Mouse (Mus musculus) frontal cortex, postnatal 25 days (tissue): Measurements from ENCODE around the gene 1810010H24Rik.
"Not testable (repeated sequence)": the region's sequence is repeated elsewhere in the genome, so short reads cannot be mapped to it uniquely, and the experiment has no call there.

ENCODE experiments used
- DNase-seq, 2 experiments: peaks; one replicate each; pipeline ENCODE4 v3.0.0; 2022; ENCODE audit warnings: low spot score in 2 of 2

Gene 1810010H24Rik

DNA sequence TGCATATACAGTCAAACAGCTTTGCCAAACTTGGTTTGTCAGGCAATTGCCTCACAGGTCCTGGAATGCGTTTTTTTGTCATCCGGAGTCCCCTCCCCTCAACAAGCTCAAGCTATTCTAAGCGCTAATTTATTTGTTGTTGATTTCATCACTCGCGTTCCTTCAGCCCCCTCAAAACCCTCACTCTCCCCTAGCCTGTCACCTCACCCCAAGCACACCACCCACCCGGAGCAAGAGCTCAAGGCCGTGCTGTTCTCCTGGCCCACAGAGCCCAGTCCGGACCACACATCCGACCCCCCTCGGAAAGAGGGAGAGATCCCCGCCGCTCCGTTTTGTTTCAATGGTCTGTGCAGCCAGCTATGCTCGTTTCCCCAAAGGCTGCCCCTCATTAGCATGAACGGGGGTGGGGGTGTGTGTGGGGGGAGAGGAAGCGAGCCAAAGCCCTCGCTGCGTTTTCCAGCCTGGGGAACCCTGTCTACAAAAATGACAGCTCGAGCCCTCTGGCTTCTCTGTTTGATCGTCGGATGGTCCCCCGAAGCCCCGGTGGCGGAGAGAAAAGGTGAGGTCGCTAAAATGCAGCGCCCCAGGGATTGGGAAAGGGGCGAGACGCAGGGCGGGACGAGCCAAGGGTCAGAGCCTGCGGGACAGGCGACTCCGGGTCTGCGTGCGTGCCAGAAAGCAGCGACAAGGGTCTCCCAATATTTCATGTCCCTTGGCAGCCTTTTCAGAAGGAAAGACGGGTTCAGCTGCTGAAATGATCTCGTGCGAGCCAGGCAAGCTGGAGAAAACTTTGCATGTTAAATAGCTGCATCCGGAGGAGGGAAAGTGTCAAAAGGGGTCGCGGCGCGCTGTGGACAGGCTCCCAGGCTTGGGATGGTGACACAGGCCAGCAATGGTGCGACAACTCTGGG is at the start of gene 1810010H24Rik:
TSS of gene 1810010H24Rik (plus strand) at position 271 of the 911 bp plus-strand sequence.
- no peak for DNase-seq

DNA sequence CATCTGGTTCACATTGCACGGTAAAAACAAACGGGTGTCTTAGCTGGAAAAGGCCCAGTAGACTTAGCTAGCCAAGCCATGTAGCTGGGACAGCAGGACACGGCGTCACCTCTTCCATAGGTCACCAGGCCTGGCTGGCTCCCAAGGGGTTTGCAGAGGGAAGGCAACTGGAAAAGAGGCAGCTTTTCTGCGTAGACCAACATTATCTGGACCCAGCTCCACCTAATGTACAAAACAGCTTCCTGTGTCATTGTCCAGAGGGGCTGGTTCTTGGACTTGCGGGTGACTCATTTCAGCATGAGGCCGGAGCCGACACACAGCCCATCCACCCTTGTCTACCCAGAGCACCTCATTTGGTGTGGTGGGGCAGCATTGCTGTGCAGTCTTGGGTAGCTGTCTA is 49.3 kb upstream of the 1810010H24Rik start:
- no peak for DNase-seq

DNA sequence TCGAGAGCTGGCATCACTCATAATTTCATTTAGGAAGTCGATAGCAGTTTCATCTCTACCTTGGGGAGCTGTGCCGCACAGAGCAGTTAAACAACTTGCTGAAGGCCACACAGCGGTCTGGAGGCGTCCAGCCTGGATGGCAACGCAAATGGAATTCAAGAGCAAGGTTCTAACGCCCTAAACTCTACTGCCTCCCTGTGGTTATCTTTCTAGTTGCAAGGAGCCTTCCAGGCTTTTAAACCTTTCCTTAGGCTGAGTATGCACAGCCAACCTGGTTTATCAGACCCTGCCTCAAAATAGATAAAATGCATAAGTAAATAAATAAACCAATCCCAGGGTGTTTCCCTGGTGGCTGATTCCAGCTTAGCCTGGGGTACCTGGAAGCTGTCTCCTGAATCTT is 45.0 kb upstream of the 1810010H24Rik start:
- peak in 1 of 2 experiments; percentile 54 for DNase-seq

DNA sequence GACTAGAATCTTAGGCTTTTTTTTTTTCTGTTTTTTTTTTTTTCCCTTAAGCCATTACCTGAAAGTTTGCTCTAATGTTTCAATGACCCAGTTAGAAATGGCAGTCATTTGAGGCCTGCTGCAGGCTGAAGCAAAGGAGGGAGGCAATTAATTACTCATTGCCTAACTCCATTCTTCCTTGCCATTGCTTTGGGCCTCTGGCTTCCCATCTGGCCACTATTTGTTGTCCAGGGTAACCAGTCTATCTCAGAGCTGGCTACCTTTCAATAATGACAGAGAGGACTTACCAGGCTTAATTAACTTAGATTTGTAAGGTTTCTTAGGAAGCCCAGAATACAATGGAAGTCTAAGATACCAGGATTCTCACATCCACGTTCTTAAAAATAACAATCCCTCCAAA is 43.7 kb upstream of the 1810010H24Rik start:
- DNase-seq, result no peak

DNA sequence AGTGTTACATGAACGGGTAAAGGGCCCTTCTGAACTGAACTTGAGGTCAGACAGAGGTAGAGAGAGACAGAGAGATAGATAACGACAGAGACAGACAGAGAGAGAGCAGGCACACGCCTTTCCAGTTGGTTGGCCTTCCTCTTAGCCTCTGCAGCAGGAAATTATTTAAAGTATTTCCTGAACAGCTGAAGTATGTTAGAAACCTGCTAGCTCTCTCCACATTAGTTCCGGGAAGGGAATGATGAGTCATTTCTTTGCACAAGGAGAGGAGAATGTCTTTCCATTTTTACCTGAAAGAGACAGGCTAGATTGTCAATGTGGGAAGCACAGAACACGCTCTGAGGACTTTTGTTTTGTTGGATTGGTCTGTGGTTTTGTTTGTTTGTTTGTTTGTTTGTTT is 43.1 kb upstream of the 1810010H24Rik start:
- no peak for DNase-seq

DNA sequence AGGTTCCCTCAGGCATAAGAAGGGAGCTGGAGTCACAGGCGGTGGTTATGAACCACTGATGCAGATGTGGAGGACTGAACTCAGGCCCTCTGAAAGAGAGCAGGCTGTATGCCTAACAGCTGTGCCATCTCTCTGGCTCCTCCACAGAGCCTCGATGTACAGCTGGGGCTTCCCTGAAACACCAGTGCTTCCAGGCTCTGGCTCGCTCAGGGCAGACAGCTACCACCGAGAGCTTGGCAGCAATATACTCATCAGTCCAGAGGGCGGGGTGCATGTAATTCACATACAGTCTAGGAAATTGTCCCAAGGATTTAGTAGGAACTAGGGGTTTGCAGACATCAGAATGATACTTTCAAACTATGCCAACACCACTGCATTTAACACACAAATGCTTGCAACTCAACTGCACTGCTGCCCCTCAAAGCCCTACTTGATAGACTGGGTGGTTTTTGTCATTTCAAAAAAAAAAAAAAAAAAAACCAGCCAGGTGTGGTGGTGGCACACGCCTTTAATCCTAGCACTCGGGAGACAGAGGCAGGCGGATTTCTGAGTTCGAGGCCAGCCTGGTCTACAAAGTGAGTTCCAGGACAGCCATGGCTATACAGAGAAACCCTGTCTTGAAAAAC is 39.4 kb upstream of the 1810010H24Rik start:
- DNase-seq, result not testable (repeated sequence)

DNA sequence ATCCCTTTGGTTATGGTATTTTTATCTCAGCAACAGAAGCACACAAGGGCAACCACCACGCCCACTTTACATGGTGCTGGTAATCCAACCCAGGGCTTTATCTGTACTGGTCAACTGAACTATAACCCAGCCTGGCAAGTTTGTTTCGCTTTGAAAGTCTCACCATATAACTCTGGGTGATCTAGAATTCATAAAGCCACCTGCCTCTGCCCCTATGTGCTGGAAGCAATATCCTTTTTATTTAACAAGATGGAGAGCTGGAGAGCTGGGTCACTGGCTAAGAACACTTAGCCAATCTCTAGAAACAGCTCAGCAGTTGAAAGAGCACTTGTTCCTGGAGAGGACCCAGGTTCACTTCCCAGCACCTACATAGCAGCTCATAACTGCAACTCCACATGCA is 38.1 kb upstream of the 1810010H24Rik start:
- no peak for DNase-seq

DNA sequence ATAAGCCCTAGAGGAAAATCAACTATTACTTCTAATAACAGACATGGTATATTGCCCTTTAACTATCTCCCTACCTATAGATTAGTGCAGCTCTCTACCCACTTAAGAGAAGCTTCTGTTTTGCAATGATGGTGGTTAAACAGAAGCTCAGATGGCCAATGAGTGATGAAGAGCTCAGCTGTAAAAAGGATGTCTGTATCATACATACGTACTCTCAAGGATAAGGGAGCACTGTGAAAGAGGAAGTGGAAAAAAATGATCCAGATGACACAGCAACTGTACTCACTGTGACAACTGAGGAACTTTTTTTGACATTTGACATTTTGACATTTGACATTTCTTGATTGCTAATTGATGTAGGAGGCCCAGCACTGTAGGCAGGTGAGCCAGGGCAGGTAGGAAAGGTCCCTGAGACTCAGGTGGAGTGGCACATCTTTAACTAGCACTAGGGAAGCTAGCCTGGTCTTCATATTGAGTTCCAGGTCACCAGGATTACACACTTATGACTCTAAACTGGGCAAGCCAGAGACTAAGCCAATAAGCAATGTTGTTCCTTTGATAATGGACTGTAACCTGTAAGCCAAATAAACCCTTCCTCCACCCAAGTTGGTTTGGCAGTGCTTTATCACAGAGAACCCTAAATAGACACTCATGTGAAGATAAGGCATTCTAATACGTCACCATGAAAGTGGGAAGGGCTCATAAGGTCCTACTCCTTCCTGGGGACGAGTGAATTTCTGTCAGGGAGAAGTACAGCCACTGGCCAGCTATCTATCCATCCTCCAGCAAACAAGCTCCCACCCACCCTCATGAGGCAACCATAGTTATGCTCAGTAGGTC is 31.0 kb upstream of the 1810010H24Rik start:
- no peak for DNase-seq

DNA sequence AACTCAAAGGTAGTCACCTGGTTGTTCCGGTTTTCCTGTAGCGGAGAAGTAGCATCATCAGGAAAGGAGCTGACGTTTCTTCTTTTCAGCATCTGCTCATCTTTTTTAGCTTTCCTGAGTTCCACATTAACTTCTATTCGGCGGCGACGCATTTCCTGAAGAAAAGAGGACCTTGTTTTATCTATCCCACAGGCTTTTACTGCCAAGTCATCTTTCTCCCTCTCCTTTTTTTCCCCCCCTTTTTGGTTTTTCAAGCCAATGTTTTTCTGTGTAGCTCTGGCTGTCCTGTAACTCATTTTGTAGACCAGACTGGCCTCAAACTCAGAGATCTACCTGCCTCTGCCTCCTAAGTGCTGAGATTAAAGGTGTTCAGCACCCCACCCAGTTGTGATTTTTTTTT is 29.0 kb upstream of the 1810010H24Rik start:
- not testable (repeated sequence) for DNase-seq

DNA sequence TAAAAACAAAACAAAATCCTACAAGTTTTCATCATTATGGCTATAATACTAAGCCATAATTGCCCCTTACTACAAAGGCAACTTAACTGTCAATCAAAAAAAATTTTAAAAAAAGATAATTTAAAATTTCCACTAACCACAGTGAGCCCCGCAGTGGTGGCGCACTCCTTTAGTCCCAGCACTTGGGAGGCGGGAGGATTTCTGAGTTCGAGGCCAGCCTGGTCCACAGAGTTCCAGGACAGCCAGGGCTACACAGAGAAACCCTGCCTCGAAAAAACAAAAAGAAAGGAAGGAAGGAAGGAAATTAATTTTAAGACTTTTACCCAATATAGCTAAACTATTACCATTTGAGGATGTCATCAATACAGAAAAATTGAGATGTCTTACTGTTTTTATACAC is 27.5 kb upstream of the 1810010H24Rik start:
- no peak for DNase-seq

DNA sequence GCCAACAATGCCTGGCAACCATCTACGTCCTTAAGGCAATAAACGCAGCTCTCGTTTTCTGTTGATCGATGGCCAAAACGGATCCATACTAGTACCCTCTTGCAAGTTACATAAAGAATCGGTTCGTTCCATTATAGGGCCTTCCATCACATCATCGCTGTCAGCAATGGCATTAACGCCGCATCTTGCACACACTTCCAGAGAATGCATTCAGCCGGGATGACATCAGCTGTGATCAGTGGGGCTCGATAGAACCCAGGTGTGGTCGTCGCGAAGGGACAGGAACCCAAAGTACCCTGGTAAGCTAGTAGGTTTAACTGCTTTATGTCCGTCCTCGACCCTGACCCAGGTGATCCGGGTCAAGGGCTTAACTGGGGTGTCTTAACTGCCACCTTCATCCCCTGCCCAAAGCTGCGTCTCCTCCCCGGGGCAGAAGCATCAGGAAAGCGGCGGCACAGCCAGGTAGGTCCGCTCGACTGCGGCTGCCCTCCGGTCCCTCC is 26.8 kb upstream of the 1810010H24Rik start:
- peak; percentile 17 to 22 for DNase-seq

DNA sequence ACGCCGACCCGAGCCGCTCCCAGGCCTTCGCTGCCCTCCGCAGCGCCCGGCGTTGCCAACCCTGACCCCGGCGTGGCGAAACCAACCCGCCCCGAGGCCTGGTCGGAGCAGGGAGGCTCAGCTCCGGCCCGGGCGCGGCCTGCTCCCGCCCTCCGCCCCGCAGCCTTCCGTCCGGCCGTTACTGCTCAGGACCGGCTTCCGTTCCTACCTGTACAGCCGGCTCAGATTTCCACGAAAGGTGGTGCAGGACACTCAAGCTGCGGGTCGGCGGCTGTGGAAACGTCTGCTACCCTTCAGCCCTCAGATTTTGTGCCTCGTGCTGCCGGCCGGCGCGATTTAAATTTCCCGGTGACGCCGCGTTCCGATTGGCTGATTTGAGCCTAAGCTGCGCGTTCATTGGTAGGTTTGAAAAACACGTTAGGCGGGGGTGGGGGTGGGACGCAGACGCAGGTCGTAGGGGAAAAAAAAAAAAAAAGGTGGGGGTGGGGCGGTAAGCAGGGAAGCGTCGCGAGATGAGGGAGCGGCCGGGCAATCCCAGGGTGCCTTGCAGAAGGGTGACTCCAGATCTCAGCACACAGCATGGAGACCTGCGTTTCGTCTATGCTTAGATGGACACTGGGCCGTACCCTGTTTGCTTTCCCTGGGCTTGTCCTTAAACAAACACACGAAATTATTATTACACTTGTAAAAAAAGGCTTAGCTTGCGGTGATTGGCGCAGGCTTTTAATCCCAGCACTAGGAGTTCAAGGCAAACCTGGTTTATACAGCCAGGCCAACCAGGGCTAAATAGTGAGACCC is 26.1 kb upstream of the 1810010H24Rik start, which contains the start of gene Kpna2:
TSS of gene Kpna2 (minus strand) at position 391 of the 798 bp plus-strand sequence.
- DNase-seq, result peak; percentile 79 to 80

DNA sequence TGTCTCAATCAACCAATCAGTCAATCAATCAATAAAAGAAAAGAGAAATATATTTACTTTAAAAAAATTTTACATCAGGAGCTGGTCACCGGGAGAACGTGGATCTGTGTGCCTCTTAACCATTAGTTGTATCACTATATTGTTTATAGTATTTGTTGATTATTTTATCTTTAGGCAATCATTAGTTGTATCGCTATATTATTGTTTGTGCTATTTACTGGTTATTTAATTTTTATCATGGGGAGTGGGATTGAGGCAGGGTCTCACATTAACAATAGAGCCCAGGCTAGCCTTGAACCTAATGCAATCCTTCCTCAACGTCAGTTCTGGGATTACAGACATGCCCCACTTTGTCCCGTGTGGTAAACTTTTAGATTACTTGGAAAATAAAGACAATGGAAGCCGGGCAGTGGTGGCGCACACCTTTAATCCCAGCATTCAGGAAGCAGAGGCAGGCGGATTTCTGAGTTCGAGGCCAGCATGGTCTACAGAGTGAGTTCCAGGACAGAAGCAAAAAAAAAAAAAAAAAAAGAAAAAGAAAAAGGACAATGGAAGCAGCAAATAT is 25.4 kb upstream of the 1810010H24Rik start:
- DNase-seq, result no peak

DNA sequence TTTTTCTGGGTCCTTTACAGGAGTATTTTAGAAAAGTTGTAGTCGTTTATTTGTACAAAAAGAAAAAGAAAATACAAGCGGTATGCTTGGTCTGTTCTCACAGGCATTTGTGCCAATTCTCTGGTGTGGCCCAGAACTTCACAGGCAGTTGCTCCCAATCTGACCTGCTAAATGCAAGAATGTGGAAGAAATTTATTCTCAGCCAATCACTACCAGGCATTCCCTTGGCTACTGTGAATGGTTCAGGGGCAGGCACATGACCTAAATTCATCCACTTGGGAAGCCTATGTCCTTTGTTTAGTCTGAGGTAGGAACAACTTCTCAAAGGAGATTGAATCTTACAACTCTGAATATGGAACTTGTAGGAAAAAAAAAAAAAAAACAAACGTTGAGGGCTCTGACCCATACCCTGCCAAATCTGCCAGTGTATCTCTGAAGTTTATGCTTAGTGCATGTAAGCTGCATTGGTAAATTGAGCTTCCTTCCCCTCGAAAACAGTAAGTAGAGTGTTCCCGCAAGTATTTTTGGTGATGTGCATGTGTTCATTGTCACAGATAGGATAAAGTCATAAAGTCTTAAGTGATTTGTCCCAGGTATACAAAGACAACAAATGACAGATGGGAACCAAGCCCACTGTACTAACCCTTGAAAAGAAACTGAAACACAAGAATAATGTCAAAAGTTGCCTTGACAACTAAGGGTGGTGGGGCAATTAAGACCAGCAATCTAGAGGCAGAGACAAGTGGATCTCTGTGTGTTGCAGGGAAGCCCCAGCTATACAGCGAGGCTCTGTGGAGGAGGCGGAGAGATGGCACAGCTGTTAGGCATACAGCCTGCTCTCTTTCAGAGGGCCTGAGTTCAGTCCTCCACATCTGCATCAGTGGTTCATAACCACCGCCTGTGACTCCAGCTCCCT is 23.5 kb upstream of the 1810010H24Rik start:
- DNase-seq, result no peak

DNA sequence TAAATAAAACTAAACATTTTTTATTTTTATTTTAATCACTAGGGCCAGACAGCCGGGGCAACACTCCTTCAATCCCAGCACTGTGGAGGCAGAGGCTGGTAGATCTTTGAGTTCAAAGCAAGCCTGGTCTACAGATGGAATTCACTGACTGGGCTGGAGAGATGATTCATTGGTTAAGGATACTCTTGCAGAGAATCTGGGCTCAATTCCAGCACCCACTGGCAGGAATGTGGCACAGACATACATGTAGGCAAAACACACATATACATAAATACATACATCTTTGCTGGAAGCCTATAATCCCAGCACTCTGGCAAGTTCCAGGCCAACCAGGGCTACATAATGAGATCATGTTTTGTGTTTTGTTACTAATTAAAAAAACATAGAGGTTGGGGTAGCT is 19.9 kb upstream of the 1810010H24Rik start:
- DNase-seq, result no peak

DNA sequence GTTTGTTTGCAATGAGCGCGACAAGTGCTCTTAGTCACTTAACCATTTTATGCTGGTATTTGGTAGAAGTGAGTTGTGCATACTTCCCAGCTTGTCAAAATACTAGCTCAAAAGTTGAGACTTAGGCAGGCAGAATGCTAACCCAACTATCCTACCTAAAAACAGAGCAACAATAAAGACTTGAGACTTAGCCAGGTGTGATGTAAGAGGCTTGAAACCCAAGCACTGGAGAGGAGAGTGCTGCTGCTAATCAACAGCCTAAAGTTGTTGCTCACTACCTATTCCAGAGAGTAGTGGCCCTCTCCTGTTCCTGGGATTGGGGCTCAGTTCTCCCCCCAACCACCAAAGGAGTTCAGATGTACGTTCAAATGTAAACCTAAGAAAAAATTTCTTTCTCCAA is 15.0 kb upstream of the 1810010H24Rik start:
- no peak for DNase-seq

DNA sequence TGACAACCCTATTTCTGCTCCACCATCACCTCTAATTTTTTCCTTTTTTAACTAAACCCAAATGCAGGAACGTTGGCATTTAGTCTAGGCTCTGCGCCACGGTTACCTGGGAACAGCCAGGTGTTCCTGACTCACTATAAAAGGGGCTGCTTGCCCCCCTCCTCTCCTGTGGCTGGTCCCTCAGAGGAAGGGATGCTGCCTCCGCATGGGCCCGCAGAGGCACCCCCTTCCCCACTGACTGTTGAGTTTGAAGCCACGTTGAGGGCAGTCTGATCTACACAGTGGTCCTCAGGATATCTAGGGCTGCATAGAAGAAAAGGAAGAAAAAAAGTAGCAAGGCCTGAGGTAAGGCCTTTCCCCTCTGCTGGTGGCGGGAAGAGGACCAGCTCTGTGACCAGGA is 14.3 kb upstream of the 1810010H24Rik start:
- DNase-seq, result no peak

DNA sequence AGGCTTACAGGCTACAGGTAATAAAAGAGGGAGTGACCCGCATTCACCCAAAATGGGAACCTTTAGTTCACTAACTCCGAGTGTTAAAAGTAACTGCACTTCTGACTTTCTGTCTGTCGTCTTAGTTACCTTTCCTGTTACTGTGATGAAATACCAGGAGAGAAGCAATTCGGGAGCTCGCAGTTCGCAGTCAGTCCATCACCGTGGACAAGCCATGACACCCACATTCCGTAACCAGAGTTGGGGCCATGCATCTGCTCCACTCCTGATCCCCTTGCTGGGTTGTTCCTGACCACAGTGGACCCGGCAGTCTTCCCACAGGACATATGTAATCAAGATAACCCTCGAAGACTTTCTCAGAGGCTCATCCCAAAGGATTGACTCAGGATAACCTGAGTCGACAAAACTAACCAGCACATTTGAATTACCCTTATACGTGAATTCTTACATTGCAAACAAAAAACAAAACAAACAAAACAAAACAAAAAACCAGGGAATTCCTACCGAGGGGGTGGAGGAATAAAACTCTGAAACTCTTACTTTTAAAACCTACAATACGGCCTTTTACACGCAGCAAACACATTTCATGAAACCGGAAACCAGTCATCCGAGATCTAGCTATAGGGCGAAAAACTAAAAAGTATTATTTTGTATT is 13.7 kb upstream of the 1810010H24Rik start:
- DNase-seq, result no peak
